Mouse (Mus musculus): ENCODE data around the gene Dbt. TPM values are rescaled to one million over a fixed set of nuclear protein-coding genes. Genes with fewer than 3 reads are reported as not detected.
"Not testable (repeated sequence)": the region's sequence is repeated elsewhere in the genome, so short reads cannot be mapped to it uniquely, and the experiment has no call there.

The Dbt gene
- polyA plus RNA-seq, 1 experiment from 2014 or later: 14.5 TPM

DNA sequence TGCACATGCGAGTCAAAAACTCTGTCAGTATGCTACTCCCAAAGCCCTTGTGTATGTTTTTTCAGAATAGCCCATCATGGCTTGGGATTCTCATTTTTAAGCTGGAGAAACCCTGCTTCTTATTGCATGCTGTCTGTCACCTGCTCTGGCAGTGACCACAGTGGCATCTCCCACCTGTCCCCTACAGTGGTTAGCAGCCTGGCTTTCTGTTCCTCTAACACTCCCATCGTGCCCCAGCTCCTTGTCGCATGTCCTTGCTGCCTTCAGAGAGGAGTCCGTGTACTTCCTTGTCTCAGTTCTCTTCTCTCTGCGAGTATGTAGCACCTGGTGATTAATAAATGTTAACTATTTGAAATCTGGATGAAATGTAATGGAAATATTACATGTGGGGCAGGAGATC lies 34.6 kb downstream of the Dbt start:
- no peak overlapping the region for H3K4me2 ChIP-seq
- no peak for ATAC-seq (ENCODE audit: insufficient number of reproducible peaks, low FRiP score, low TSS enrichment, low read depth)
- no peaks in the 10 kb centered on the region for H3K9me3 ChIP-seq
- no peak overlapping the region for H3K27ac ChIP-seq
- peaks cover 49% of the 10 kb centered on the region for H3K36me3 ChIP-seq
- H3K4me3 ChIP-seq: no peak overlapping the region
- no peaks in the 10 kb centered on the region for H3K27me3 ChIP-seq
- no peaks in the 10 kb centered on the region for H3K4me1 ChIP-seq
- H3K9ac ChIP-seq: no peak overlapping the region
- 81% methylated on average over 5 of the region's 5 CpGs for WGBS

DNA sequence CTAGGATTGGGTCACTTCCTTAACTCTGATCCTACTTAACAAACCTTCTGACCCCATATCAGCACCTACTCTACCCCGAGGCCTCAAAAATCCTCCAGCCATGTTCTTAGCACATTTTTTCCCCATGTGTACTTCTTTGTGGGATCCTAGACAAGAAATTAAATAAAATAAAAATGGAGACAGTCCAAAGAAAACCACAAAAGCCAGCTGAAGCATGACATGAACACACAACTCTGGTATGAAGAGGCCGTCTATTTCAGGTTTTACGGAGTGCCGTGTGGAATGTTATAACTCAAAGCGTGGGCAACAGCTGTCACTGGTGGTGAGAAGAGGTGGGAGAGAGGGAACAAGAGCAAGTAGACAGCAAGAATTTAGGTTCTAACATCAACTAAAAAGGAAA lies 38.5 kb downstream of the Dbt start:
- Histone ChIP-seq H3K4me3 (no peak overlapping the region), H3K4me2 (no peak overlapping the region), H3K9me3 (no peaks in the 10 kb centered on the region), H3K9ac (no peak overlapping the region), H3K36me3 (peaks cover 28% of the 10 kb centered on the region), H3K4me1 (no peaks in the 10 kb centered on the region), H3K27me3 (no peaks in the 10 kb centered on the region), H3K27ac (no peak overlapping the region)
- ATAC-seq (ENCODE audit: insufficient number of reproducible peaks, low FRiP score, low TSS enrichment, low read depth): no peak
- 63% methylated on average over 5 of the region's 5 CpGs for WGBS

GRCm38 (mm10) chr3:116561315-116561714 lies 48.4 kb downstream of the Dbt start:
- H3K9ac ChIP-seq; H3K4me2 ChIP-seq; ATAC-seq (ENCODE audit: insufficient number of reproducible peaks, low FRiP score, low TSS enrichment, low read depth); H3K9me3 ChIP-seq; H3K27ac ChIP-seq; H3K4me3 ChIP-seq; H3K36me3 ChIP-seq; H3K27me3 ChIP-seq; H3K4me1 ChIP-seq: not testable (repeated sequence)
- 92% methylated on average over 14 of the region's 14 CpGs for WGBS

DNA sequence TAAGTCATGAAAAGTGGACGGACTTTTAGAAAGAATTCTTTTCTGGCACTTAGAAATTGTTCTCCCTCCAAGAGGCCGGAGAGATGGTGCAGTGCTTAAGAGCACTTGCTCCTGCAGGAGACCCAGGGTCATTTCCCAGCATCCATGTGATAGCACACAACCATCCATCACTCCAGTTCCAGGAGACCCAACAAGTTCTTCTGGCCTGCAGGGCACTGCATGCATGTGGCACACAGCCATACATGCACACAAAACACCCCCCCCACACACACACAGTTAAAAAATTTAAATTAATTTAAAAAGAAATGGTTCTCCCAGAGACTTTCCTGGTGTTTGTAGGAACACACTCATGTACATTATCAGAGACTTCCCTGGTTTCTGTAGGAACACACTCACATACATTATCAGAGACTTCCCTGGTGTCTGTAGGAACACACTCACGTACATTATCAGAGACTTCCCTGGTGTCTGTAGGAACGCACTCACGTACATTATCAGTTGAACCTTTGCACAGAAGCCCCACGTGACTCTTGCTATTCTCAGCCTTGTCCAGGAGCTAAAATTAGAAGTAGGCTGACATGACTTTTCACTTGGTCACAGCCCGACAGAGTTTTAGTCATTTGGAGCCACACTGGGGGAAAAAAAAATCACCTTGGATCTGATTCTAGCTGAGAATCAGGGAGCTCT lies 49.7 kb downstream of the Dbt start, which contains the start of gene Lrrc39:
Gene Lrrc39, plus strand, starts transcription at position 566 of the 687 bp plus-strand sequence.
- ATAC-seq (ENCODE audit: insufficient number of reproducible peaks, low FRiP score, low TSS enrichment, low read depth): no peak
- H3K27me3 ChIP-seq: no peaks in the 10 kb centered on the region
- H3K9ac ChIP-seq: no peak within 1 kb of the TSS
- no peak within 1 kb of the TSS for H3K4me3 ChIP-seq
- no peak within 1 kb of the TSS for H3K27ac ChIP-seq
- 73% methylated on average over 7 of the region's 7 CpGs for WGBS
- no peak within 1 kb of the TSS for H3K4me2 ChIP-seq
- H3K4me1 ChIP-seq: no peaks in the 10 kb centered on the region
- H3K9me3 ChIP-seq: no peaks in the 10 kb centered on the region
- H3K36me3 ChIP-seq: no peaks in the 10 kb centered on the region

DNA sequence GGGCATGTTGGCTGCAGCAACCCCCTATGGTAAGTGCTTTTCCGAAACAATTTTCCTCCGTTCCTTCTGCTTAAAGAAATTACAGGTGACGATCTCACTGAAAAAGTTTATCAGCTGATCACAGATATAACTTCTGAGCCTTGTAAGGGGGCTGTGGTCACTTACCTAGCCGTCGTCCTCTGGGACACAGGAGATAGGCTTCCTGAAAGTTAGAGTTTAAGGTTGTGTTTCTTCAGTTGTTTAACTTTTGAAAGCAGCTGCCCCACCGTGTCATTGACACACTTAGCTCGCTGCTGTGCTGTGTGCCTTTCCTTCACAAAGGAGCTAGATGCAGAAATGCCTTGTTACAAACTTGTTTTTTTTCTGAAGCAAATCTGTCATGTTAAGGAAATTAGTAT lies 50.2 kb downstream of the Dbt start:
- Histone ChIP-seq H3K27ac (no peak overlapping the region), H3K36me3 (no peaks in the 10 kb centered on the region), H3K4me3 (no peak overlapping the region), H3K4me1 (no peaks in the 10 kb centered on the region), H3K4me2 (no peak overlapping the region), H3K27me3 (no peaks in the 10 kb centered on the region), H3K9ac (no peak overlapping the region), H3K9me3 (no peaks in the 10 kb centered on the region)
- no peak for ATAC-seq (ENCODE audit: insufficient number of reproducible peaks, low FRiP score, low TSS enrichment, low read depth)
- 79% methylated on average over 7 of the region's 7 CpGs for WGBS

DNA sequence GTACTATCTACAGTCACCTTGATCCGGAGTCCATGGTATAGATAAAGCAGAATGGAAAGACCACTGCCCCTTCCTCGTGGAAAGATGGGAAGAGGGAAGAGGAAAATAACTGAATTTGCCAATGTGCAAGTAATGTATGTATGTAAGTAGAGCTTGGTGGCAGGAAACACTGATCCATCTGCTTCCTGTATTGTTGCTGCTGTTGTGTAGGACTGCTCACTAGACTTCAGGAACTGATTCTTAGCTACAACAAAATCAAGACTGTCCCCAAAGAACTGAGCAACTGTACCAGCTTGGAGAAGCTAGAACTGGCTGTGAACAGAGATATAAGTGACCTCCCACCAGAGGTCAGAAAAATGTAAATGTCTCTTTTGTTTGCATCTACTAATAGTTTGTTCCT lies 57.8 kb downstream of the Dbt start:
- Histone ChIP-seq H3K4me1 (no peaks in the 10 kb centered on the region), H3K9me3 (no peaks in the 10 kb centered on the region), H3K4me3 (no peak overlapping the region), H3K36me3 (no peaks in the 10 kb centered on the region), H3K9ac (no peak overlapping the region), H3K4me2 (no peak overlapping the region), H3K27me3 (no peaks in the 10 kb centered on the region), H3K27ac (no peak overlapping the region)
- WGBS: 69% methylated on average over 2 of the region's 2 CpGs
- ATAC-seq (ENCODE audit: insufficient number of reproducible peaks, low FRiP score, low TSS enrichment, low read depth): no peak

GRCm38 (mm10) chr3:116577286-116577685 lies 64.4 kb downstream of the Dbt start:
- Histone ChIP-seq H3K27me3 (no peaks in the 10 kb centered on the region), H3K9ac (no peak overlapping the region), H3K27ac (no peak overlapping the region), H3K4me2 (no peak overlapping the region), H3K36me3 (peaks cover 13% of the 10 kb centered on the region), H3K4me3 (no peak overlapping the region), H3K4me1 (no peaks in the 10 kb centered on the region), H3K9me3 (no peaks in the 10 kb centered on the region)
- no peak for ATAC-seq (ENCODE audit: insufficient number of reproducible peaks, low FRiP score, low TSS enrichment, low read depth)
- WGBS: 61% methylated on average over 3 of the region's 3 CpGs

DNA sequence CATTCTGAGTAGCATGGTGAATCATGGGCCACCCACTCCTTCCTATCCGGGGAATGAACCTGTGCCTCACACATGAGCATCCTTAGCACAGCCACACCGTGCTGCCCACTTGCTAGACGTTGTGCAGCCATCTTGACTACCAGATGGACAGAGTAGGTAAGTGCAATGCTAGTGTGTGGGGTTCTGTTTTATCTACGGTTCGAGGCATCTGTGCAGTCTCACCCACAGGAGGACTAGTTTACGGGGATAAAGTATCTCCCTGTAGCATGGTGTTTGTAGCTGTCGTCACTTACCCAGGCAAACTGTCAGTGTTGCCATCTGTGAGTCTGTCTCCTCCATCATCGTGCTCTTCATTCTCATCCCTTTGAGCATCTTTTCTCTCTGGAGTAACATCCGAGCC lies 69.3 kb downstream of the Dbt start:
- Histone ChIP-seq H3K4me1 (no peaks in the 10 kb centered on the region), H3K9me3 (no peaks in the 10 kb centered on the region), H3K4me3 (no peak overlapping the region), H3K4me2 (no peak overlapping the region), H3K36me3 (peaks cover 48% of the 10 kb centered on the region), H3K9ac (no peak overlapping the region), H3K27ac (no peak overlapping the region), H3K27me3 (no peaks in the 10 kb centered on the region)
- WGBS: 94% methylated on average over 9 of the region's 9 CpGs
- ATAC-seq (ENCODE audit: insufficient number of reproducible peaks, low FRiP score, low TSS enrichment, low read depth): no peak

DNA sequence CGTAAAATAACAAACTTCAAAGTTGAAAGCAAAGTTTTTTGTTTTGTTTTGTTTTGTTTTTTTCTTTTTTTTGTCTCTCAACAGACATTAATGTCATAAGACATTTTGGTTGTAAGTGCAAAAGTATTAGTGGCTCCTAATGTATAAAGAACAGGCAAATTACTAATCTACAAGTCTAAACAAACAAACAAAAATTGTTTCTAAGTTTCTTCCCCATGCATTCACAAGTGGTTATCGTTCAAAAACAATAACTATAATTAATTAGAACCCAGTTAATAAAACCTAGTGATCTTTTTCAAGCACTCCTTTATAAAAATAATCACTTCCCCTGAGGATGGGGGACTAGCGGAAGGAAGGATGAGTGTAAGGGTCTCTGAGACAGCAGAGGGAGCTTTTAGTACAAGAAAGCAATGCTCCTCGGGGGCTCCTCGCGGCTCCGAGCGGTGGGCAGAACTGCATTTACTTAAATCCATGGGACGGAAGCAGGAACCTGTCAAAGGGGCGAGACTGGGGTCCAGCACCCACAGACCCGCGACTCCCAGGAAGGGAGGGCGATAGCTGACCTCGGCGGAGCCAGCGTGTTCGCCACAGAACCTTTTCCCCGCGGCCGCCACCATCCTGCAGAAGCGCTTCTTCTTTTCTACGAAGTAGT lies 81.3 kb downstream of the Dbt start:
- Histone ChIP-seq H3K9me3 (no peaks in the 10 kb centered on the region), H3K36me3 (peaks cover 25% of the 10 kb centered on the region), H3K27ac (peak overlapping the region; percentile 89), H3K4me1 (0 out of 2 replicates have a peak, but pooled peaks cover 6% of the 10 kb centered on the region), H3K4me3 (peak overlapping the region; percentile 91), H3K27me3 (no peaks in the 10 kb centered on the region), H3K9ac (peak overlapping the region; percentile 90), H3K4me2 (peak overlapping the region; percentile 39)
- ATAC-seq (ENCODE audit: insufficient number of reproducible peaks, low FRiP score, low TSS enrichment, low read depth): peak; percentile 66
- 2% methylated on average over 22 of the region's 22 CpGs for WGBS

GRCm38 (mm10) chr3:116594728-116595602 lies 82.1 kb downstream of the Dbt start, which contains the start of gene Sass6:
TSS of gene Sass6 (plus strand) at chr3:116594982.
- Histone ChIP-seq H3K4me2 (peak within 1 kb of the TSS; percentile 69), H3K9me3 (no peaks in the 10 kb centered on the region), H3K4me3 (peak within 1 kb of the TSS; percentile 91), H3K36me3 (peaks cover 17% of the 10 kb centered on the region), H3K27me3 (no peaks in the 10 kb centered on the region), H3K4me1 (0 out of 2 replicates have a peak, but pooled peaks cover 6% of the 10 kb centered on the region), H3K27ac (peak within 1 kb of the TSS; percentile 89), H3K9ac (peak within 1 kb of the TSS; percentile 90)
- under 1% methylated on average over 65 of the region's 65 CpGs for WGBS
- ATAC-seq (ENCODE audit: insufficient number of reproducible peaks, low FRiP score, low TSS enrichment, low read depth): peak; percentile 95

GRCm38 (mm10) chr3:116595603-116595991 lies 82.7 kb downstream of the Dbt start:
- H3K9ac ChIP-seq: peak overlapping the region; percentile 90
- no peaks in the 10 kb centered on the region for H3K27me3 ChIP-seq
- H3K36me3 ChIP-seq: peaks cover 12% of the 10 kb centered on the region
- no peaks in the 10 kb centered on the region for H3K9me3 ChIP-seq
- 7% methylated on average over 10 of the region's 10 CpGs for WGBS
- peak overlapping the region; percentile 91 for H3K4me3 ChIP-seq
- H3K4me1 ChIP-seq: 0 out of 2 replicates have a peak, but pooled peaks cover 6% of the 10 kb centered on the region
- ATAC-seq (ENCODE audit: insufficient number of reproducible peaks, low FRiP score, low TSS enrichment, low read depth): no peak
- no peak overlapping the region for H3K27ac ChIP-seq
- H3K4me2 ChIP-seq: peak overlapping the region; percentile 69
